In genomic region chr7:6850321-6850720, GRCm38 (mm10) we compare ENCODE assay signal across 29 mouse cellular contexts.
"Had no signal": no experiment of that assay in that cellular context is flagged by ENCODE, and none has a peak within 500 bp of the region (broad histone marks: within the 10 kb centered on the region; RNA-seq: fewer than 3 reads in every experiment).

No protein-coding gene starts in this region.

- H3K4me3 ChIP-seq: heart, embryonic 12.5 days; heart, embryonic 13.5 days; heart, embryonic 15.5 days; hindbrain, embryonic 10.5 days; hindbrain, embryonic 12.5 days; hindbrain, embryonic 13.5 days; hindbrain, embryonic 15.5 days; intestine, embryonic 15.5 days; kidney, embryonic 15.5 days; layer of hippocampus, adult 2 months; left cerebral cortex, adult 2 months had no signal

- DNase-seq: heart, postnatal 10 days; heart, postnatal 14 days; heart, postnatal 36 days; heart, postnatal 4 days; kidney, adult 11 months; kidney, adult 18-20 months; kidney, adult 2 months; kidney, adult 8-10 months; kidney, adult 9 months; kidney, postnatal 10 days; kidney, postnatal 14 days; kidney, postnatal 25 days; kidney, postnatal 36 days; kidney, postnatal 4 days; layer of hippocampus, adult 9-11 months; layer of hippocampus, postnatal 36 days had no signal

- H3K36me3 ChIP-seq: heart, embryonic 12.5 days; heart, embryonic 13.5 days; heart, embryonic 15.5 days; hindbrain, embryonic 10.5 days; hindbrain, embryonic 12.5 days; hindbrain, embryonic 13.5 days; hindbrain, embryonic 15.5 days; intestine, embryonic 15.5 days; kidney, embryonic 15.5 days had no signal

- H3K27ac ChIP-seq: heart, embryonic 13.5 days; heart, embryonic 15.5 days; hindbrain, embryonic 10.5 days; hindbrain, embryonic 12.5 days; hindbrain, embryonic 15.5 days; hindbrain, postnatal 0 days; intestine, embryonic 15.5 days; kidney, postnatal 0 days; layer of hippocampus, adult 2 months; left cerebral cortex, adult 2 months had no signal

- H3K4me1 ChIP-seq: heart, embryonic 15.5 days had no signal

- H3K9me3 ChIP-seq: heart, embryonic 12.5 days; heart, embryonic 13.5 days; heart, embryonic 15.5 days; hindbrain, embryonic 10.5 days; hindbrain, embryonic 12.5 days; hindbrain, embryonic 13.5 days; hindbrain, embryonic 15.5 days; intestine, embryonic 15.5 days; kidney, embryonic 15.5 days had no signal

- H3K27me3 ChIP-seq: heart, embryonic 12.5 days; heart, embryonic 13.5 days; heart, embryonic 15.5 days; hindbrain, embryonic 12.5 days; hindbrain, embryonic 13.5 days; hindbrain, embryonic 15.5 days; intestine, embryonic 15.5 days; kidney, embryonic 15.5 days had no signal
